Mouse (Mus musculus) common myeloid progenitor, adult 5-6 weeks (primary cell): ENCODE measurements around the gene Nono. TPM values are rescaled to one million over a fixed set of nuclear protein-coding genes. Genes with fewer than 3 reads are reported as not detected.

Experiments
- ATAC-seq: replicated peaks from 2 replicates; pipeline ENCODE4 v1.8.0; 2016; ENCODE audit warnings: low read depth, mild to moderate bottlenecking, moderate TSS enrichment, inconsistent platforms; ENCODE audit not compliant: poor library complexity, severe bottlenecking
- total RNA-seq: library from RNA; stranded (forward); fragments of 200-1000, 187-1606 nt; gene quantifications from 2 replicates; pipeline ENCODE4 v1.2.3, GENCODE M21; 2017

Nono gene
- total RNA-seq, 1 experiment from 2014 or later = 559 TPM

- no peak for ATAC-seq
Measured at GRCm38 (mm10) chrX:101472202-101472601, 43.1 kb downstream of the Nono start.

GRCm38 (mm10) chrX:101481604-101482350 is 52.7 kb downstream of the Nono start:
- ATAC-seq = no peak

DNA sequence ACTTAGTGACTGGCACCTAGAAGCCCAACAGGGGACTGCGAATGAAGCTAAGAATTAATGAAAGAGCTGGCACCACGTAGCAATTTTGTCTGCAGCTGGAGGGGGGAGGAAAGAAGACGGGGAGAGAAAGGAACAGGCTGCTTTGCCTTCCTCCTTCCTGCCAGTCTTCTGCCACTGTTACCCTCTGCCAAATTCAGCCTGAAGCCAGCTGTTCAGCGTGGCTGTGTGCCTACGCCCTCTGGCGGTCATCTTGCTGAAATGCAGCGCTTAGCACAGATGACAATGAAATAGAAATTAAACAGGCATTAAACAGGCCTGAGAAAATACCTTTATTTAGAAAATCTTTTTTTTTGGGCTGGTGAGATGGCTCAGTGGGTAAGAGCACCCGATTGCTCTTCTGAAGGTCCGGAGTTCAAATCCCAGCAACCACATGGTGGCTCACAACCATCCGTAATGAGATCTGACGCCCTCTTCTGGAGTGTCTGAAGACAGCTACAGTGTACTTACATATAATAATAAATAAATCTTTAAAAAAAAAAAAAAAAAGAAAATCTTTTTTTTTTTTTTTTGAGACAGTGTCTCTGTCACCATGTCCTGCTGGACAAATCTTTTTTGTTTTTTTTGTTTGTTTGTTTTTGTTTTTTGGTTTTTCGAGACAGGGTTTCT is 57.5 kb downstream of the Nono start:
- ATAC-seq = peak; percentile 69

Other genes starting within 250 kb of the Nono start
- 32.8 and 52.3 TPM in 2 replicates for gene Snx12, start 206.8 kb upstream of the Nono start, total RNA-seq
- 12.3 and 14.0 TPM in 2 replicates for gene Foxo4, start 174.8 kb upstream of the Nono start, total RNA-seq
- gene Gm614, start 165.3 kb upstream of the Nono start, total RNA-seq = 0.27 TPM in 1 of 2 replicates, not detected in the other
- 35.9 and 53.9 TPM in 2 replicates for gene Il2rg, start 161.1 kb upstream of the Nono start, total RNA-seq
- gene Gm20489, start 160.3 kb upstream of the Nono start, total RNA-seq = not detected in 2 replicates
- 23.6 and 37.1 TPM in 2 replicates for gene Med12, start 155.3 kb upstream of the Nono start, total RNA-seq
- gene Nlgn3, start 130.2 kb upstream of the Nono start, total RNA-seq = not detected in 2 replicates
- not detected in 2 replicates for gene Gjb1, start 52.9 kb upstream of the Nono start, total RNA-seq
- 45.9 and 53.1 TPM in 2 replicates for gene Zmym3, start 8.5 kb upstream of the Nono start, total RNA-seq
- 0.58 and 0.87 TPM in 2 replicates for gene Itgb1bp2, start 19.8 kb downstream of the Nono start, total RNA-seq
- 80.9 and 87.4 TPM in 2 replicates for gene Taf1, start 103.4 kb downstream of the Nono start, total RNA-seq
- gene Ogt, start 210.7 kb downstream of the Nono start, total RNA-seq = 83.0 and 95.1 TPM in 2 replicates